Mouse (Mus musculus): ENCODE data around the gene Gcnt7.

Gene Gcnt7

DNA sequence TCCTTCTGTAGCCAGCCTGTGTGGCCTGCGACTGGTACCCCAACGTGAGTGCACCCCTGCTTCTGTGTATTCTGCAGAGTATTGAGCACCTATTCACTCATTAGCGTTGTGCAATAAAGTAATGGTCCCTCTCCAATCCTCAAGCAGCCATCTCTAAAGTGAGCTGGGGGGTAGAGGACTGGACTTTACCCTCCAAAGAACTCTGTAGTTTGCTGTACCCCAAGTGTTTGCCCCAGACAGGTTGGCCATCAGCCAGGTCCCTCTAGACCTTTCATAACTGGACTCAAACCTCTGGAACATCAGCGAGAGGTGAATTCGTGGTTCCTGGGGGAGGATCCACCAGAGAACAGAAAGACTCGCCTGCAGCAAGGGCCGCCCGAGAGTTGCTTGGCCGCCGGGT lies 5.9 kb downstream of the Gcnt7 start:
- DNase-seq (ENCODE audit: low spot score) = no peak

GRCm38 (mm10) chr2:172452031-172452430 lies 6.4 kb downstream of the Gcnt7 start:
- DNase-seq (ENCODE audit: low spot score) = no peak

DNA sequence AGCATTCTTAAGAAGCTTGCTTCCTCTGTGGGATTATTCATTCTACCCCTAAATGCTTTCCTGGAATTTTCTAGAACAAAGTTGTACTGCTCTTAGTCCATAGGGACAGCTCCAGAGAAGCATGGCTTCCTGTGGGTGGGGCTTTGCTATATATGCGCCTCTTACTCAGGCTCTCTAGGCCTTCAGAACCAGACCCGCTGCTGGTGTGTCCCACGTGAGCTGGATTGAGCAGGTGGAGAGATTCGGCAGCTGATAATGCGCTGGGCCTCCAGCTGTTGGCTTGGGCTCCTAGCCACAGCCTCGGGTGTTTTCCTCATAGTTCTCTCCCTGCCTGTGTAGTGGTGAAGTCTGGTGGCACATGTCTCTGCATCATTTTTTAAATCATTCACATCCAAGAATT lies 7.8 kb downstream of the Gcnt7 start:
- no peak for DNase-seq (ENCODE audit: low spot score)

- DNase-seq (ENCODE audit: low spot score) = no peak
Observed at GRCm38 (mm10) chr2:172448329-172448728, 10.1 kb downstream of the Gcnt7 start.

GRCm38 (mm10) chr2:172447317-172447716 lies 11.1 kb downstream of the Gcnt7 start:
- DNase-seq (ENCODE audit: low spot score) = no peak

GRCm38 (mm10) chr2:172445617-172446016 lies 12.8 kb downstream of the Gcnt7 start:
- no peak for DNase-seq (ENCODE audit: low spot score)

DNA sequence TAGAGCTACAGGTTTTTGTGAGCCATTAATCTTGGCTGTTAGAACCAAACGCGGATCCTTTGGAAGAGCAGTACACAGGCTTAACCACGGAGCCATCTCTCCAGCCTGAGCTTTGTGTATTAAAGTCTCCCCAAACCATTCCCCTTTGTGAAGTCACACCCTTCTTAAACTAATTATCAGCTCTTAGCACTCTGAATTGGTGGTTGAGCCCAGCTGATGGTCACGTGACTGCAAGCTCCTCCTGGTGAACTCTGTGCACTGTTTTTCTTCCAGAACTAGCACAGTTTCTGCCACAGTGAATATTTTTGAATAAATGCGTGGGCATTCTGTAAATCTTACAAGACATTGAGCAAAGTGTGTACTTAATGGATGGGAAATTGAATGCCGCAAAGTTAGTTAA lies 17.2 kb downstream of the Gcnt7 start:
- no peak for DNase-seq (ENCODE audit: low spot score)

DNA sequence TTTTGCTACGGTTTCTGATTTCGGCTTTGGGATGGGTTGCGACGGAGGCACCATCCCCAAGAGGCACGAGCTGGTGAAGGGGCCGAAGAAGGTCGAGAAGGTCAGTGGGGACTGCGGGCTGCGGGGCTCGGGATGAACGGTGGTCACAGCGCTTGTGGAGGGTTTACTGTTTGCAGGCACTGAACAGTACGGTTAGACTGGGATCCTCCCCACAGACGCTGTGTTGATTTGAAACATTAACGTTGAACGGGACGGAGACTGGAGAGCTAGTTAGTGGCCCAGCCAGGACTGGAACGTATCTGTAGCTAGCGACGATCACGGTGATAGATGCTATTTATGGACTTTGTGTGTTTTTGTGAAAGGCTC lies 17.8 kb downstream of the Gcnt7 start:
- DNase-seq (ENCODE audit: low spot score) = no peak

DNA sequence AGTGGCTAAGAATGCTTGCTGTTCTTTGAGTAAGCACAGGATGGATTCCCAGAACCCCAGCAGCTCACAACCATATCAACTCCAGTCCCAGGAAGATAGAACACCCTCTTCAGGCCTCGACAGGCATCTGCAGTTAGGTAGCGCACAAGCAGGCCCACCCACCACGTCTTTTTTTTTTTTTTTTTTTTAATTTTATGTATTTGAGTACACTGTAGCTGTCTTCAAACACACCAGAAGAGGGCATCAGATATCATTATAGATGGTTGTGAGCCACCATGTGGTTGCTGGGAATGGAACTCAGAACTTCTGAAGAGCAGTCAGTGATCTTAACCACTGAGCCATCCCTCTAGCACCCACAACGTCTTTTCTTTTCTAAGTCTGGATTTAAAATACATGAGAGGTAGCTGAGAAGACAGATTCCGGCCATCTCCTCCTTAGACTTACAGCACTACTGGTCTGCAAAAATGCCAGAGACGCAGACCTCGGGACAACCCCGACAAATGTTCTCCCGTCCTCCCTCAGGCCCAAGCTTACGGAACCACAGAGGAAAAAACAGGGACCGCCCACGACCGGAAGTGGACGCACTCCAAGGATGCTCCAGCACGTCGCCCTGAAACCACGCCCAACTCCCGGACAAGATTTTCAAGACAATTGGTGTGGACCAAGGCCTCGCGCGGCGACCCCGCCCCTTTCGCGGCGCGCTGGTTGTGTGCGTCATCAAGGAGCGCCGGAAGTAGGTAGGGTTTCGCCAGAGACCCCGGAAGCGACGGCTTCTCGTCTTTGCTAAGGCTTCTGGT lies 18.4 kb downstream of the Gcnt7 start, which contains the start of gene Rtf2:
Gene Rtf2, plus strand, starts transcription at position 714 of the 797 bp plus-strand sequence.
- DNase-seq (ENCODE audit: low spot score) = peak; percentile 99

DNA sequence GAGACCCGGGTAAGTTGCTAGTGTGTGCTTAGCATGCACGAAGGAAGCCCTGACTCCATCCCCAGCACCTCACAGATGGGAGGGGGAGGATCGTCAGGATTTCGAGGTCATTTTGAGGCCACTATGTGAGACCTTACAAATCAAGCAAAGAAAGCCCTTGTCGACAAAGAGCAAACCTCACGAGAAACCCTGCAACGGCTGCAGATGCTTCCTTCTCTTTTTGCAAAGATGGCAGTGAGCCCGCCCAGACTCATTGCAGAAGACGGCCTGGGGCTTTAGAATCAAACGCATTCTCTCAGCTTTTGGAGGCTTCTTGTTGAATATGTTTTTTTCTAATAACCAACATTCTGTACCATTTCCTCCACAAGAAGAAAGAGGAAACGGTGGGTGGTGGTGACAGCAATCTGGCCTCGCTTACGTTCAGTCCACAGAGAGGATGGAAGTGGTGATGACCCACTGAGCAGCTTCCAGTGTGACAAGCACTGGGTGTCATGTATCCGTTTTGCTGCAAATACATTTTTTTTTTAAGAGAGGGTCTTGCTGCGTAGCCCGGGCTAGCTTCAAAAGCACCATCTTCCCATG lies 20.9 kb downstream of the Gcnt7 start:
- DNase-seq (ENCODE audit: low spot score) = peak; percentile 24

DNA sequence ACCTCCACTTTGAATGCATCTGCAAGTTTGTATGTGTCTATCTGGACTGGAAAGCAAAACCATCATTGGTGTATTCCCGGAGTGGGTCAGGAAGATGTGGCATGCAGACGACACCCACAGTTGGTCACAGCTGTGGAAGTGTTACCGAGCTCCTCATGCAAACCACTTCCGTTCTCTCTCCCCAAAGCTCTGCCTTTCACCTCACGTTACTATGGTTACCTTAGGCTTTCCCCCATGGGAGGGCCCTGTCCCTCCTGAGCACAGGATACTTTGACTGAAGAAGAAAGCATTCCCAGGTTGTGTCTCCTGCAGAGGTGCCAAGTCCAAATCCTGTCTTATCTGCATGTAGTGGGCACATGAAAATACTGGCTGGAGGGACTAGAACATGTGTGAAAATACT lies 24.6 kb downstream of the Gcnt7 start:
- DNase-seq (ENCODE audit: low spot score) = peak; percentile 32

GRCm38 (mm10) chr2:172430609-172431008 lies 27.8 kb downstream of the Gcnt7 start:
- no peak for DNase-seq (ENCODE audit: low spot score)

GRCm38 (mm10) chr2:172418208-172418607 lies 40.2 kb downstream of the Gcnt7 start:
- no peak for DNase-seq (ENCODE audit: low spot score)

GRCm38 (mm10) chr2:172416876-172417275 lies 41.5 kb downstream of the Gcnt7 start:
- no peak for DNase-seq (ENCODE audit: low spot score)

GRCm38 (mm10) chr2:172416218-172416617 lies 42.2 kb downstream of the Gcnt7 start:
- DNase-seq (ENCODE audit: low spot score) = no peak

GRCm38 (mm10) chr2:172413894-172414293 lies 44.5 kb downstream of the Gcnt7 start:
- no peak for DNase-seq (ENCODE audit: low spot score)

- peak; percentile 38 for DNase-seq (ENCODE audit: low spot score)
Observed at GRCm38 (mm10) chr2:172413273-172413672, 45.1 kb downstream of the Gcnt7 start.

GRCm38 (mm10) chr2:172412454-172412853 lies 45.9 kb downstream of the Gcnt7 start:
- peak; percentile 75 for DNase-seq (ENCODE audit: low spot score)

GRCm38 (mm10) chr2:172411091-172411490 lies 47.3 kb downstream of the Gcnt7 start:
- DNase-seq (ENCODE audit: low spot score) = peak; percentile 43

- DNase-seq (ENCODE audit: low spot score) = no peak
Observed at GRCm38 (mm10) chr2:172410686-172411085, 47.7 kb downstream of the Gcnt7 start.

- no peak for DNase-seq (ENCODE audit: low spot score)
Observed at GRCm38 (mm10) chr2:172407499-172407898, 50.9 kb downstream of the Gcnt7 start.

- no peak for DNase-seq (ENCODE audit: low spot score)
Observed at GRCm38 (mm10) chr2:172406173-172406572, 52.2 kb downstream of the Gcnt7 start.

DNA sequence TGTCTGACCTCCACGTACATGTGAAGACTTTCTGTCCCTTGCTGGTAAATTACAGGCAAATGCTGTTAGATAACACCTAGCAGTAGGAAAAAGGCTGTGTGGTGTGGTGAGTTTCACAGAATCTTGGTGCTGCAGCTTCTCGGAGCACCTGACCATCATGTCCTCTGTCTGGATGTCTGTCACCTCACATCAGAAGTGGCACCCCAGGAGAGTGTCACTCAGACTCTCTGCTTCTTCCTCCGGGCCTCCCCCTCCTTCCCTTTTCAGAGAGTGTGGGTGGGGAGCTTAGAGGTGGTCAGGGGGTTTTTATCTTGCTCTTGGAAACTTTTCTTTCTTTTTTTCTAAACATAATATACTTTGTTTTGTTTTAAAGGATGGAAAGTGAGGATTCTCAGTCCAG lies 53.4 kb downstream of the Gcnt7 start:
- DNase-seq (ENCODE audit: low spot score) = no peak

GRCm38 (mm10) chr2:172404239-172404638 lies 54.2 kb downstream of the Gcnt7 start:
- no peak for DNase-seq (ENCODE audit: low spot score)
